Mouse (Mus musculus): ENCODE measurements around the gene Ptrh1. TPM values are rescaled to one million over a fixed set of nuclear protein-coding genes. Genes with fewer than 3 reads are reported as not detected.

Gene Ptrh1
- polyA plus RNA-seq, 1 experiment from 2014 or later: 6.1 TPM

DNA sequence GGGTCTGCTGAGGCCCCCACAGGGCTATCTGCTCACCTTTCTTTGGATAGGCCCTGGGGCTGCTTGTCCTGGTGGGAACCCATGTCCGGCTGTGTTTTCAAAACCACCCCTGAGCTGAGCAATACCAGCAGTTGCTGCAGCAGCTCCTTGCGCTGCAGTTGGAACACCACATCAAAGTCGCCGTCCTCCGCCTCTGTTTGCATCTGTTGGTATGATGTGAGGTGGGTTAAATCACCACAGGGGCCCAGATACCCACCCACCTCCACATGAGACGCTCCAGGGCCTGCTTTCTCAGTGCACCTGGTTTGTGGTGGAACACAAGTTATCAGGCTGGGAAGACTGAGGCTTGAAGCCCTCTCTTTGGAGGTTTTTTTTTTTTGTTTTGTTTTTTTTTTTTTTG is 2.5 kb downstream of the Ptrh1 start:
- Histone ChIP-seq H3K27me3 (ENCODE audit: control insufficient read depth, insufficient read depth, low read length) (no peaks in the 10 kb centered on the region), H3K9me3 (replicated peaks; ENCODE audit: control insufficient read depth, low read length) (no peaks in the 10 kb centered on the region), H3K27ac (ENCODE audit: low read length) (no peak overlapping the region), H3K9ac (ENCODE audit: low read length) (no peak overlapping the region), H3K4me2 (ENCODE audit: low read depth, low read length) (no peak overlapping the region), H3K36me3 (ENCODE audit: control insufficient read depth, insufficient read depth) (no peaks in the 10 kb centered on the region), H3K4me3 (ENCODE audit: low read length) (no peak overlapping the region), H3K4me1 (ENCODE audit: control insufficient read depth, insufficient read depth, low read length) (peaks cover 8% of the 10 kb centered on the region)
- WGBS: 83% methylated on average over 6 of the region's 6 CpGs
- ATAC-seq (replicated peaks; ENCODE audit: extremely low read depth, insufficient read depth, low FRiP score): no peak

DNA sequence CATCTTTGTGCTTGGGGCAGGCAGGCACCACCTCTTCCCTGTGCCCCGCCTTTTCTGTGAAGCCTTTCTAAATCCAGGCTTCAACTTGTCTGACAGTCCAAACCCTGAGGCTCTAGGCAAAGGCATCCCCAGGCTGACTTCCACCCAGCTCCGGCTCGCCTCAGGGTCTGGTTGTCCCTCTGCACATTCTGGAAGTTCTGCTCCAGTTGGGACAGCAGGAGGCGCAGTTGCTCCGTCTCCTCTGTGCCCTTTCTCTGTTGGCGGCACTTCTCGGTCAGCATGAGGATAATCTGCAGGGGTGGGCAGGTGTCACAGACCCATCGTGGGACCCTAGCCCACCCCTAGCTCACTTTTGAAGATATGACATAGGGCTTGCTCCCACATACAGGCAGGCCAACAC is 3.5 kb downstream of the Ptrh1 start:
- no peak for ATAC-seq (replicated peaks; ENCODE audit: extremely low read depth, insufficient read depth, low FRiP score)
- no peak overlapping the region for H3K27ac ChIP-seq (ENCODE audit: low read length)
- no peak overlapping the region for H3K4me3 ChIP-seq (ENCODE audit: low read length)
- 10% methylated on average over 8 of the region's 8 CpGs for WGBS
- no peaks in the 10 kb centered on the region for H3K9me3 ChIP-seq (replicated peaks; ENCODE audit: control insufficient read depth, low read length)
- no peaks in the 10 kb centered on the region for H3K36me3 ChIP-seq (ENCODE audit: control insufficient read depth, insufficient read depth)
- H3K9ac ChIP-seq (ENCODE audit: low read length): no peak overlapping the region
- no peak overlapping the region for H3K4me2 ChIP-seq (ENCODE audit: low read depth, low read length)
- H3K27me3 ChIP-seq (ENCODE audit: control insufficient read depth, insufficient read depth, low read length): no peaks in the 10 kb centered on the region
- peaks cover 11% of the 10 kb centered on the region for H3K4me1 ChIP-seq (ENCODE audit: control insufficient read depth, insufficient read depth, low read length)

DNA sequence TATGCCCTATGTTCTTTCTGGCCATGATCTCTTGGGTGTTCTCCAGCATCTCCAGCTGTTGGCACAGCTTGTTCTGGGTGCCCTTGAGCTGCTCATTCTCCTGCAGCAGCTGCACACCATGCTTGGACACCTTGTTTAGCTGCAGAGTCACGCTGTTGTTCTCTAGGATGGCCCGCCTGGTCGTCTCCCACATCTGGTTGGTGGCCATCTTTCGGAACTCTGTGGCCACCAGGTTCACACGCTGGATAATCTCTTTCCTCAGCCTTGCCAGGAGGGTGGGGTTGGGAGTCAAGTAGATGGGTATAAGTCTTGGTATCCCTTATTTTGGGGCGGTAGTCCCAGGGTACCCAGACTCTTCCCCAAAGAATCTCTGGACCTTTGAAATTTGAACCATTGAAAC is 4.1 kb downstream of the Ptrh1 start:
- Histone ChIP-seq H3K9ac (ENCODE audit: low read length) (no peak overlapping the region), H3K27ac (ENCODE audit: low read length) (no peak overlapping the region), H3K27me3 (ENCODE audit: control insufficient read depth, insufficient read depth, low read length) (no peaks in the 10 kb centered on the region), H3K36me3 (ENCODE audit: control insufficient read depth, insufficient read depth) (no peaks in the 10 kb centered on the region), H3K4me2 (ENCODE audit: low read depth, low read length) (no peak overlapping the region), H3K4me1 (ENCODE audit: control insufficient read depth, insufficient read depth, low read length) (peaks cover 13% of the 10 kb centered on the region), H3K9me3 (replicated peaks; ENCODE audit: control insufficient read depth, low read length) (no peaks in the 10 kb centered on the region), H3K4me3 (ENCODE audit: low read length) (no peak overlapping the region)
- WGBS: 88% methylated on average over 6 of the region's 6 CpGs
- no peak for ATAC-seq (replicated peaks; ENCODE audit: extremely low read depth, insufficient read depth, low FRiP score)

DNA sequence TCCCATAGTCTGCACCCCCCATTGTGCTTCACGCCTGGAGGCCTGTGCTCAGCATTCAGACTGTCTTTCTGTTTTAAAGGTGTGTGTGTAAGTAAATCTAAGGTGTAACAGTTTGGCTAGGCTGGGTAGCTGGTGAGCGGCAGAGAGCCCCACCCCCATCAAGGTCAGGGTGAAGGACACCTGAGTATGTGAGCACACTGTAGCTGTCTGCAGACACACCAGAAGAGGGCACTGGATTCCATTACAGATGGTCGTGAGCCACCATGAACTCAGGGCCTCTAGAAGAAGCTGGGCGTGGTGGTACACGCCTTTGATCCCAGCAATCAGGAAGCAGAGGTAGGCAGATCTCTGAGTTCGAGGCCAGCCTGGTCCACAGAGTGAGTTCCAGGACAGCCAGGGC is 6.1 kb downstream of the Ptrh1 start:
- 75% methylated on average over 6 of the region's 6 CpGs for WGBS
- no peak for ATAC-seq (replicated peaks; ENCODE audit: extremely low read depth, insufficient read depth, low FRiP score)
- H3K36me3 ChIP-seq (ENCODE audit: control insufficient read depth, insufficient read depth): no peaks in the 10 kb centered on the region
- no peak overlapping the region for H3K4me2 ChIP-seq (ENCODE audit: low read depth, low read length)
- no peak overlapping the region for H3K9ac ChIP-seq (ENCODE audit: low read length)
- H3K27ac ChIP-seq (ENCODE audit: low read length): no peak overlapping the region
- H3K4me3 ChIP-seq (ENCODE audit: low read length): no peak overlapping the region
- H3K9me3 ChIP-seq (replicated peaks; ENCODE audit: control insufficient read depth, low read length): no peaks in the 10 kb centered on the region
- H3K27me3 ChIP-seq (ENCODE audit: control insufficient read depth, insufficient read depth, low read length): no peaks in the 10 kb centered on the region
- peaks cover 5% of the 10 kb centered on the region for H3K4me1 ChIP-seq (ENCODE audit: control insufficient read depth, insufficient read depth, low read length)

DNA sequence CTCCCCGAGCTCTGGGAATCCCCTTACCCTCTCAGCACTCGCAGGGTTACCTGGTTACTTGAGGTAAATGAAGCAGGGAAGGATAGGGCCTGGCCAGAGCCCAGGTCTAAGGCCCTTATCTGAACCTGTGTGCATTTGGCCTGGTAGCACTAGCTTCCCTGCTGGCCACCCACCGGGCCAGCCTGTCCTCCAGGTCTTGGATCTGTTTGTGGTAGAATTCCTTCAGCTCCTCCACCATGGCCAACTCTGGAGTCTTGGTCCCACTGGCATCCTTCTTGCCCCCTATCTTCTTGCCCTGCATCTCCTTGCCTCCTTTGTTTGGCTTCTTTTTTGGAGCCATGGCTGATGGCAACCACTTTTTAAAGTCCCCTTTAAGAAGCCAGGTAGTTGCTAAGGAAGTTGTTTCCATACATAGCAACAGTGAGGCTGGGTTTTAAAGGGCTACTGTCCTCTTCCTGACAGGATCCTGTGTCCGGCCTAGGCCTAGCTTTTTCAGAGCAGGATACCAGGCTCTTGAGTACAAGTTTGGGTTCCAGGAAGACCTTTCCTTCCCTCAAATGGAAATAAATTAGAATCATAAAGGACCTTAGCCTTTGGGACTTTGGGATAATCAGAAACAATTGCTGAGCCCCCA is 8.6 kb downstream of the Ptrh1 start, which contains the start of gene Cfap157:
TSS of gene Cfap157 (minus strand) at position 381 of the 634 bp plus-strand sequence.
- H3K4me3 ChIP-seq (ENCODE audit: low read length): no peak within 1 kb of the TSS
- peak; percentile 68 for ATAC-seq (replicated peaks; ENCODE audit: extremely low read depth, insufficient read depth, low FRiP score)
- no peak within 1 kb of the TSS for H3K27ac ChIP-seq (ENCODE audit: low read length)
- WGBS: 53% methylated on average over 4 of the region's 4 CpGs
- H3K9me3 ChIP-seq (replicated peaks; ENCODE audit: control insufficient read depth, low read length): no peaks in the 10 kb centered on the region
- no peak within 1 kb of the TSS for H3K9ac ChIP-seq (ENCODE audit: low read length)
- H3K27me3 ChIP-seq (ENCODE audit: control insufficient read depth, insufficient read depth, low read length): no peaks in the 10 kb centered on the region
- peaks cover 5% of the 10 kb centered on the region for H3K4me1 ChIP-seq (ENCODE audit: control insufficient read depth, insufficient read depth, low read length)
- no peak within 1 kb of the TSS for H3K4me2 ChIP-seq (ENCODE audit: low read depth, low read length)
- no peaks in the 10 kb centered on the region for H3K36me3 ChIP-seq (ENCODE audit: control insufficient read depth, insufficient read depth)

DNA sequence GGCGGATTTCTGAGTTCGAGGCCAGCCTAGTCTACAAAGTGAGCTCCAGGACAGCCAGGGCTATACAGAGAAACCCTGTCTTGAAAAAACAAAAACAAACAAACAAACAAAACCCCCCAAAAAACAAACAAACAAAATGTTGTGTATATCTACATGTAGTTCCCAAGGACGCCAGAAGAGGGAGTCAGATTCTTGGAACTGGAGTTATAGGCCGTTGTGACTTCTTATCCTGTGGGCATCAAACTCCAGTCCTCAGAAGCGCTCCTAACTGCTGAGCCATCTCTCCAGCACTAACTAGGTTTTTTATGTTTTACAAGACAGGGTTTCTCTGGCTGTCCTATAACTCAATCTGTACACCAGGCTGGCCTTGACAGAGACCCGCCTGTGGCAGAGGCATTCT is 11.6 kb downstream of the Ptrh1 start:
- Histone ChIP-seq H3K27ac (ENCODE audit: low read length) (no peak overlapping the region), H3K4me1 (ENCODE audit: control insufficient read depth, insufficient read depth, low read length) (peaks cover 10% of the 10 kb centered on the region), H3K9me3 (replicated peaks; ENCODE audit: control insufficient read depth, low read length) (no peaks in the 10 kb centered on the region), H3K36me3 (ENCODE audit: control insufficient read depth, insufficient read depth) (no peaks in the 10 kb centered on the region), H3K4me3 (ENCODE audit: low read length) (no peak overlapping the region), H3K4me2 (ENCODE audit: low read depth, low read length) (no peak overlapping the region), H3K9ac (ENCODE audit: low read length) (no peak overlapping the region), H3K27me3 (ENCODE audit: control insufficient read depth, insufficient read depth, low read length) (no peaks in the 10 kb centered on the region)
- WGBS: 60% methylated on average over 6 of the region's 6 CpGs
- no peak for ATAC-seq (replicated peaks; ENCODE audit: extremely low read depth, insufficient read depth, low FRiP score)

DNA sequence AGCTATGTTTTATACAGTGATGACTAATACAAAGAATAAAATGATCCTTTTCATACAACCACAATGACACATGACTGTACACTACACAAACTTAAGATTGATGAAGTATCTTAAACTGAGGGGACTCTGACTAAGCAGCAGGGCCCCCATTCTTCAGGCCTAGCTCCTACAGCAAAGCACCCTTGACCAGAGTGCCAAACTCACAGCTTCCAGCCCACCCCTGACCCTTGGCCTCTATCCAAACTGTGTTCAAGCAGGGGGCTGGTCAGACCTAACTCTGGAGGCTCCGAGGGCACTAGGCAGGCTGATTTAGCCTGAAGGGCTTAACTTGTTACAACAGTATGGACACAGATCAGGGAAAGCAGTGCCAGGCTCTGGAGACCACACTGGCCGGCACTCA is 13.0 kb downstream of the Ptrh1 start:
- WGBS: 50% methylated on average over 2 of the region's 2 CpGs
- ATAC-seq (replicated peaks; ENCODE audit: extremely low read depth, insufficient read depth, low FRiP score): no peak

DNA sequence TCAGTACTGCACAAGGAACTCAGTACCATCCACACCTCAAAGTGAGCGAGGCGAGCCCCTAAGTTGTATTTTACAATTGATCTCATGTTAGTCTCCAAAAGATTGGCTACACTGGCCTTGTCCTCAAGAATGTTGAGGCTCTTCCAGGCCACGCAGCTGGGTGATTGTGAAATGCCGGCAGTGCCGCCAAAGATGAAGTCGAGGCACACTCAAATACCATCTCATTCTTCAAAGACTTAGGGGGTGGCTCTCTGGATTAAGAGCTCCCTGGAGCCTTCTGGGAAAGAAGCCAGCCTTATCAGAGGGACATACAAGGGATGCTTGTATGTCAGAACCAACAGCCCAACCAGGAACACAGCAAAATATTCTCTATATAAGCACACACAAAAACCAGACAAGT is 15.7 kb downstream of the Ptrh1 start:
- Histone ChIP-seq H3K9ac (ENCODE audit: low read length) (no peak overlapping the region), H3K9me3 (replicated peaks; ENCODE audit: control insufficient read depth, low read length) (no peaks in the 10 kb centered on the region), H3K27me3 (ENCODE audit: control insufficient read depth, insufficient read depth, low read length) (no peaks in the 10 kb centered on the region), H3K36me3 (ENCODE audit: control insufficient read depth, insufficient read depth) (peaks cover 4% of the 10 kb centered on the region; the same call in 1 of the 2 replicates), H3K4me3 (ENCODE audit: low read length) (no peak overlapping the region), H3K4me1 (ENCODE audit: control insufficient read depth, insufficient read depth, low read length) (peaks cover 4% of the 10 kb centered on the region), H3K27ac (ENCODE audit: low read length) (peak overlapping the region; percentile 7; the same call in 1 of the 2 replicates), H3K4me2 (ENCODE audit: low read depth, low read length) (no peak overlapping the region)
- 47% methylated on average over 6 of the region's 6 CpGs for WGBS
- ATAC-seq (replicated peaks; ENCODE audit: extremely low read depth, insufficient read depth, low FRiP score): no peak

More for the DNA sequence above, 13.0 kb downstream of the Ptrh1 start:
- no peaks in the 10 kb centered on the region for H3K36me3 ChIP-seq (ENCODE audit: control insufficient read depth, insufficient read depth)
- no peak overlapping the region for H3K4me3 ChIP-seq (ENCODE audit: low read length)
- no peaks in the 10 kb centered on the region for H3K9me3 ChIP-seq (replicated peaks; ENCODE audit: control insufficient read depth, low read length)
- no peak overlapping the region for H3K9ac ChIP-seq (ENCODE audit: low read length)
- H3K27ac ChIP-seq (ENCODE audit: low read length): no peak overlapping the region
- no peak overlapping the region for H3K4me2 ChIP-seq (ENCODE audit: low read depth, low read length)
- H3K4me1 ChIP-seq (ENCODE audit: control insufficient read depth, insufficient read depth, low read length): peaks cover 10% of the 10 kb centered on the region
- no peaks in the 10 kb centered on the region for H3K27me3 ChIP-seq (ENCODE audit: control insufficient read depth, insufficient read depth, low read length)

DNA sequence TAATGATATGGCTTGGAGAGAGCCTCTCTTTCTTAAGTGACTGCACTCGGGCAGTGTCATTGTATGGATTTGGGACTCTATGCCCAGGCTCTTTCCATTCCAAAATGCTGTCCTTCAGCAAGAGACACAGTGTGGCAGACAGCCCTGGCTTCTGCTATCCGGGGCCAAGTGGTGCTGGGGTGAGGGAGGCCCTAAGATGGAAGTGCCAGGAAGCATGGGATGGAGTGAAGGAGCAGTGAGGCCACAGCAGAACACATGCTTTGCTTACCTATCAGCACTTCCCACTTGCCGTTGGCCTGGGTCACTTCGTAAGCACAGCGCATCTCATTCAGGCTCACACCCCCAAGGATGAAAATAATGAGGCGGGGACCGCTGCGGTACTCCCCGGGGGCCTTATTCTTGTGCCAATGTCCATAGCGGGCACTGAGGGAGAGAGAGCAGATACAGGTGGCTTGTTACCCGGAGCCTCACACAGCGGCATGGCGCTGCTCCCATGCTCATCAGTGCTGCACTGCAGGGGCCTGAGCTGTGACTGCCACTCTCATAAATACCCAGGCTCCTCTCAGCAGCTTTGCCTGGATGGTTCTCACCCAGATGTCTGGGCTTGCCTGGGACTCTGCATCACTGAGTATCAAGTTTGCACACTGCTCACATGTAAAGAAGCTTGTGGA is 20.3 kb downstream of the Ptrh1 start:
- H3K27me3 ChIP-seq (ENCODE audit: control insufficient read depth, insufficient read depth, low read length): no peaks in the 10 kb centered on the region
- H3K9ac ChIP-seq (ENCODE audit: low read length): no peak overlapping the region
- no peak for ATAC-seq (replicated peaks; ENCODE audit: extremely low read depth, insufficient read depth, low FRiP score)
- no peak overlapping the region for H3K4me3 ChIP-seq (ENCODE audit: low read length)
- WGBS: 85% methylated on average over 13 of the region's 13 CpGs
- no peak overlapping the region for H3K4me2 ChIP-seq (ENCODE audit: low read depth, low read length)
- H3K9me3 ChIP-seq (replicated peaks; ENCODE audit: control insufficient read depth, low read length): no peaks in the 10 kb centered on the region
- H3K36me3 ChIP-seq (ENCODE audit: control insufficient read depth, insufficient read depth): peaks cover 21% of the 10 kb centered on the region
- H3K4me1 ChIP-seq (ENCODE audit: control insufficient read depth, insufficient read depth, low read length): peaks cover 19% of the 10 kb centered on the region
- no peak overlapping the region for H3K27ac ChIP-seq (ENCODE audit: low read length)
